Mouse (Mus musculus): Measurements from ENCODE around the gene Tlx1.
A peak's percentile ranks its signal among the peaks of the same experiment; 100 is the strongest.

- TF ChIP-seq POLR2A (IDR thresholded peaks at IDR 0.05; ENCODE audit: borderline replicate concordance, control insufficient read depth, low read depth, low read length) (no peak), CTCF (IDR thresholded peaks at IDR 0.05; ENCODE audit: control insufficient read depth, insufficient read depth, low read length) (0 out of 2 replicates have a peak, but pooled peaks have one; percentile 17)
Observed at GRCm38 (mm10) chr19:45116798-45117197, 33.7 kb upstream of the Tlx1 start.
